In genomic region chr1:87573800-87574215, GRCm38 (mm10) we compare ENCODE assay signal across 8 mouse cellular contexts. TPM values are rescaled to one million over a fixed set of nuclear protein-coding genes. Genes with fewer than 3 reads are reported as not detected.
A peak's percentile ranks its signal among the peaks of the same experiment; 100 is the strongest.
DNase-seq lines count a peak whose midpoint lies in the region; ATAC-seq lines count a peak whose summit lies in the region.

Ngef (minus strand) TSS chr1:87573870.

- DNase-seq in adrenal gland, postnatal 10 days, result peak; percentile 36
- DNase-seq in adrenal gland, adult 8-10 months, result no peak
- no peak for DNase-seq in layer of hippocampus, postnatal 14 days (ENCODE audit: low spot score in 2 of 2)
- peak; percentile 64 for DNase-seq in lung, postnatal 14 days
- no peak for DNase-seq in embryo, embryonic 9.5 days (ENCODE audit: extremely low spot score)
- no peak for DNase-seq in frontal cortex, postnatal 25 days (ENCODE audit: low spot score in 2 of 2)
- no peak for DNase-seq in B cell, adult 2 months

- H3K9ac ChIP-seq in forebrain, embryonic 15.5 days (replicated peaks), result no peak within 1 kb of the TSS

- 80% methylated on average over 6 of the region's 6 CpGs for WGBS in forebrain, embryonic 15.5 days

- peaks cover 17% of the 10 kb centered on the region for H3K4me1 ChIP-seq in forebrain, embryonic 15.5 days

- no peaks in the 10 kb centered on the region for H3K36me3 ChIP-seq in forebrain, embryonic 15.5 days

- H3K4me3 ChIP-seq in forebrain, embryonic 15.5 days, result no peak within 1 kb of the TSS

- no peak for ATAC-seq in forebrain, embryonic 15.5 days (replicated peaks)

- H3K4me2 ChIP-seq in forebrain, embryonic 15.5 days (replicated peaks), result no peak within 1 kb of the TSS

- H3K27me3 ChIP-seq in forebrain, embryonic 15.5 days, result no peaks in the 10 kb centered on the region

- peak within 1 kb of the TSS; percentile 35; the same call in 1 of the 2 replicates for H3K27ac ChIP-seq in forebrain, embryonic 15.5 days (replicated peaks)

- H3K9me3 ChIP-seq in forebrain, embryonic 15.5 days, result no peaks in the 10 kb centered on the region

RNA-seq across cellular contexts. Expression of gene Ngef, which starts in this region (rescaled TPM):
- 1 to 10 TPM; 2.3 to 5.1 TPM for total RNA-seq in adrenal gland, postnatal 10 days (2021)
- under 1 TPM; 0.20 to 0.95 (median 0.52) TPM for total RNA-seq in adrenal gland, adult 8-10 months (2022)
- 20.8 and 21.9 TPM in 2 replicates for polyA plus RNA-seq in forebrain, embryonic 15.5 days (2015; fragmentation: Nextera tagmentation; extraction: Ambion mirVana)
- total RNA-seq in layer of hippocampus, postnatal 14 days (2021), result 10 to 100 TPM; 60.3 to 71.2 TPM

Comparison
In these comparisons a context has a peak if more than half of its experiments do, and no peak if none do; other contexts are left out.
1. RNA of gene Ngef (total RNA-seq): 60.3 to 71.2 TPM in layer of hippocampus, postnatal 14 days; 2.3 to 5.1 TPM in adrenal gland, postnatal 10 days and 0.20 to 0.95 TPM in adrenal gland, adult 8-10 months; every median in the first group is over 10 times any median in the second.
2. DNase-seq: peak in adrenal gland, postnatal 10 days (single experiment) and lung, postnatal 14 days (single experiment); none in adrenal gland, adult 8-10 months (single experiment), layer of hippocampus, postnatal 14 days (0 of 2), embryo, embryonic 9.5 days (single experiment), frontal cortex, postnatal 25 days (0 of 2) and B cell, adult 2 months (0 of 2).